Mouse (Mus musculus): Measurements from ENCODE around the gene Mid1ip1. TPM values are rescaled to one million over a fixed set of nuclear protein-coding genes. Genes with fewer than 3 reads are reported as not detected.

Mid1ip1 gene
- polyA plus RNA-seq (2017; shearing (Covaris generic)) = 10 to 100 TPM; 21.4 to 29.6 TPM

DNA sequence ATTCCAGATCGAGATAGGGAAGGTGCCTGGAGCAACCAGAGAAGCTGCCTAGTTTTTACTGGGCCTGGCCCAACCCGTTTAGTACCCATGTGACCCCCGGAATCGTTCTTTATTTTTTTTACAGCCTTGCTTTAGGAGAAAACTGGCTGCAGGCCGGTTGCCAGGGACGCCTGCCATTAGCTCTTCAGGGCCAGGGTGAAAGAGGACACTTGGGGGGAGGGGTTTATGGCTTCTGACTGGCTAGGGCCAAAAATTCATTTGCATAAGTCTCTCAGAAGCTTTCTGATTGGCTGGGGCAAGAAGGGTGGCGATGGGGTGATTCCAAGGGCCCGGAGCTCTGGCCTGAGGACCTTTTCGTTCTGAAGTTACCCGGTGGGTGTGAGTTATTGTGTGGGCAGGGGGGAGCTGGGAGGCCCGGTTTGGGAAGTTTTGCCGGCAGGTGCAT lies at the start of gene Mid1ip1:
Gene Mid1ip1, plus strand, starts transcription at position 318 of the 445 bp plus-strand sequence.

Other genes with a start within 250 kb of the Mid1ip1 start
- gene Tspan7, start 229.9 kb upstream of the Mid1ip1 start, polyA plus RNA-seq (2017; shearing (Covaris generic)) = under 1 TPM; 0.42 to 0.59 TPM

Data from inflammation-experienced regulatory T-cells (primary cell).